Mouse (Mus musculus): Measurements from ENCODE around the gene Casd1. TPM values are rescaled to one million over a fixed set of nuclear protein-coding genes. Genes with fewer than 3 reads are reported as not detected.

Casd1 gene
- total RNA-seq, 1 experiment from 2014 or later: 68.8 TPM

Other genes starting within 250 kb of the Casd1 start
- gene Col1a2, start 96.0 kb upstream of the Casd1 start, total RNA-seq (2017): 0.05 TPM in 2 replicates
- 3.3 and 5.5 TPM in 2 replicates for gene Sgce, start 146.4 kb downstream of the Casd1 start, total RNA-seq (2017)
- 0.05 and 0.46 TPM in 2 replicates for gene Peg10, start 146.5 kb downstream of the Casd1 start, total RNA-seq (2017)

All from common myeloid progenitor, adult 5-6 weeks (primary cell).